ENCODE assay signal across 8 mouse cellular contexts in genomic region chr14:32512912-32513311, GRCm38 (mm10). TPM values are rescaled to one million over a fixed set of nuclear protein-coding genes. Genes with fewer than 3 reads are reported as not detected.
A peak's percentile ranks its signal among the peaks of the same experiment; 100 is the strongest.
DNase-seq lines count a peak whose midpoint lies in the region; ATAC-seq lines count a peak whose summit lies in the region.

No protein-coding gene starts in this region.

- H3K4me2 ChIP-seq in kidney, embryonic 15.5 days, result peak overlapping the region; percentile 90
- peak overlapping the region; percentile 81 for H3K4me2 ChIP-seq in embryonic facial prominence, embryonic 12.5 days (replicated peaks)
- peak overlapping the region; percentile 71 for H3K4me2 ChIP-seq in hindbrain, embryonic 14.5 days (replicated peaks)
- peak overlapping the region; percentile 76 for H3K4me2 ChIP-seq in midbrain, embryonic 14.5 days (ENCODE audit: low read length)

- intact Hi-C loops in gastrocnemius, postnatal 36 days (cut with DNase I), result no loop called here

- no peak for DNase-seq in kidney, postnatal 36 days
- no peak for DNase-seq in hindbrain, embryonic 14.5 days (ENCODE audit: low spot score)
- DNase-seq in midbrain, embryonic 14.5 days, result no peak
- no peak for DNase-seq in natural killer cell, adult 2 months (ENCODE audit: low spot score in 2 of 2)
- no peak for DNase-seq in left cerebral cortex, adult 9 months (ENCODE audit: low spot score in 2 of 2)
- no peak for DNase-seq in gastrocnemius, postnatal 36 days

- peaks cover 20% of the 10 kb centered on the region for H3K4me1 ChIP-seq in kidney, embryonic 15.5 days
- peaks cover 9% of the 10 kb centered on the region for H3K4me1 ChIP-seq in embryonic facial prominence, embryonic 12.5 days
- peaks cover 12% of the 10 kb centered on the region for H3K4me1 ChIP-seq in hindbrain, embryonic 14.5 days (replicated peaks; ENCODE audit: control insufficient read depth, insufficient read depth, low read length)
- peaks cover 13% of the 10 kb centered on the region; the same call in 1 of the 2 replicates for H3K4me1 ChIP-seq in midbrain, embryonic 14.5 days (ENCODE audit: control insufficient read depth, insufficient read depth, low read length)

- WGBS in kidney, embryonic 15.5 days, result 49% methylated on average over 9 of the region's 9 CpGs
- WGBS in embryonic facial prominence, embryonic 12.5 days, result 44% methylated on average over 9 of the region's 9 CpGs
- whole genome bisulfite sequencing in hindbrain, embryonic 14.5 days, result 46% methylated on average over 9 of the region's 9 CpGs
- WGBS in midbrain, embryonic 14.5 days, result 46% methylated on average over 9 of the region's 9 CpGs

- ATAC-seq in kidney, embryonic 15.5 days (replicated peaks; ENCODE audit: low FRiP score), result 0 out of 2 replicates have a peak, but pooled peaks have one; percentile 20
- no peak; the same call in 1 of the 2 replicates for ATAC-seq in embryonic facial prominence, embryonic 12.5 days (ENCODE audit: insufficient number of reproducible peaks, insufficient read depth, low FRiP score, low TSS enrichment)
- ATAC-seq in hindbrain, embryonic 14.5 days (ENCODE audit: low FRiP score), result 0 out of 2 replicates have a peak, but pooled peaks have one; percentile 15
- peak; percentile 38 for ATAC-seq in midbrain, embryonic 14.5 days (ENCODE audit: low FRiP score, low TSS enrichment)

- no peaks in the 10 kb centered on the region for H3K27me3 ChIP-seq in kidney, embryonic 15.5 days
- H3K27me3 ChIP-seq in embryonic facial prominence, embryonic 12.5 days, result no peaks in the 10 kb centered on the region
- H3K27me3 ChIP-seq in hindbrain, embryonic 14.5 days (ENCODE audit: control insufficient read depth, insufficient read depth, low read length), result no peaks in the 10 kb centered on the region
- H3K27me3 ChIP-seq in midbrain, embryonic 14.5 days (ENCODE audit: control insufficient read depth, insufficient read depth, low read length), result no peaks in the 10 kb centered on the region

- H3K36me3 ChIP-seq in kidney, embryonic 15.5 days, result peaks cover 17% of the 10 kb centered on the region
- H3K36me3 ChIP-seq in embryonic facial prominence, embryonic 12.5 days, result peaks cover 14% of the 10 kb centered on the region
- peaks cover 20% of the 10 kb centered on the region for H3K36me3 ChIP-seq in hindbrain, embryonic 14.5 days (replicated peaks; ENCODE audit: control insufficient read depth, insufficient read depth)
- peaks cover 19% of the 10 kb centered on the region for H3K36me3 ChIP-seq in midbrain, embryonic 14.5 days (ENCODE audit: control insufficient read depth, insufficient read depth, low read length)

- peak overlapping the region; percentile 87 for H3K4me3 ChIP-seq in kidney, embryonic 15.5 days (replicated peaks)
- H3K4me3 ChIP-seq in embryonic facial prominence, embryonic 12.5 days, result peak overlapping the region; percentile 73
- H3K4me3 ChIP-seq in hindbrain, embryonic 14.5 days (replicated peaks; ENCODE audit: low read length), result peak overlapping the region; percentile 62
- peak overlapping the region; percentile 62 for H3K4me3 ChIP-seq in midbrain, embryonic 14.5 days (replicated peaks; ENCODE audit: low read depth, low read length)

- 0 out of 2 replicates have a peak overlapping the region, but pooled peaks have one; percentile 59 for H3K9ac ChIP-seq in kidney, embryonic 15.5 days
- H3K9ac ChIP-seq in embryonic facial prominence, embryonic 12.5 days, result 0 out of 2 replicates have a peak overlapping the region, but pooled peaks have one; percentile 65
- H3K9ac ChIP-seq in hindbrain, embryonic 14.5 days, result peak overlapping the region; percentile 69
- H3K9ac ChIP-seq in midbrain, embryonic 14.5 days (replicated peaks; ENCODE audit: low read length), result peak overlapping the region; percentile 75; the same call in 1 of the 2 replicates

- H3K27ac ChIP-seq in kidney, embryonic 15.5 days, result peak overlapping the region; percentile 77; the same call in 1 of the 2 replicates
- no peak overlapping the region for H3K27ac ChIP-seq in embryonic facial prominence, embryonic 12.5 days
- peak overlapping the region; percentile 87 for H3K27ac ChIP-seq in hindbrain, embryonic 14.5 days
- peak overlapping the region; percentile 88 for H3K27ac ChIP-seq in midbrain, embryonic 14.5 days (replicated peaks; ENCODE audit: low read depth, low read length)

- H3K9me3 ChIP-seq in kidney, embryonic 15.5 days (replicated peaks), result no peaks in the 10 kb centered on the region
- no peaks in the 10 kb centered on the region for H3K9me3 ChIP-seq in embryonic facial prominence, embryonic 12.5 days
- H3K9me3 ChIP-seq in hindbrain, embryonic 14.5 days (ENCODE audit: control insufficient read depth, low read length), result no peaks in the 10 kb centered on the region
- H3K9me3 ChIP-seq in midbrain, embryonic 14.5 days (ENCODE audit: control insufficient read depth, low read length), result no peaks in the 10 kb centered on the region

RNA-seq across cellular contexts. Expression of gene Ercc6, which starts 0.4 kb away (rescaled TPM):
- polyA plus RNA-seq in kidney, embryonic 15.5 days (2015; fragmentation: Nextera tagmentation; extraction: Ambion mirVana), result 19.2 and 23.5 TPM in 2 replicates
- polyA plus RNA-seq in embryonic facial prominence, embryonic 12.5 days (2016; fragmentation: Nextera tagmentation; extraction: Ambion mirVana), result 23.2 and 31.8 TPM in 2 replicates
- 22.1 and 24.4 TPM in 2 replicates for polyA plus RNA-seq in hindbrain, embryonic 14.5 days (2014; fragmentation: Nextera tagmentation; extraction: Ambion mirVana)
- polyA plus RNA-seq in midbrain, embryonic 14.5 days (2014; fragmentation: Nextera tagmentation; extraction: Ambion mirVana), result 24.2 and 31.8 TPM in 2 replicates
- 1 to 10 TPM; 3.8 to 4.5 TPM for total RNA-seq in gastrocnemius, postnatal 36 days (2021)

RNA-seq across cellular contexts. Expression of gene Chat, which starts 47.1 kb away (rescaled TPM):
- polyA plus RNA-seq in kidney, embryonic 15.5 days (2015; fragmentation: Nextera tagmentation; extraction: Ambion mirVana), result not detected in 2 replicates
- polyA plus RNA-seq in embryonic facial prominence, embryonic 12.5 days (2016; fragmentation: Nextera tagmentation; extraction: Ambion mirVana), result not detected in 2 replicates
- polyA plus RNA-seq in hindbrain, embryonic 14.5 days (2014; fragmentation: Nextera tagmentation; extraction: Ambion mirVana), result 2.4 and 3.4 TPM in 2 replicates
- 0.14 and 0.26 TPM in 2 replicates for polyA plus RNA-seq in midbrain, embryonic 14.5 days (2014; fragmentation: Nextera tagmentation; extraction: Ambion mirVana)
- not detected for total RNA-seq in gastrocnemius, postnatal 36 days (2021)

RNA-seq across cellular contexts. Expression of gene Slc18a3, which starts 48.3 kb away (rescaled TPM):
- 0.36 TPM in 2 replicates for polyA plus RNA-seq in kidney, embryonic 15.5 days (2015; fragmentation: Nextera tagmentation; extraction: Ambion mirVana)
- 0.09 and 0.46 TPM in 2 replicates for polyA plus RNA-seq in embryonic facial prominence, embryonic 12.5 days (2016; fragmentation: Nextera tagmentation; extraction: Ambion mirVana)
- polyA plus RNA-seq in hindbrain, embryonic 14.5 days (2014; fragmentation: Nextera tagmentation; extraction: Ambion mirVana), result 22.7 and 26.9 TPM in 2 replicates
- polyA plus RNA-seq in midbrain, embryonic 14.5 days (2014; fragmentation: Nextera tagmentation; extraction: Ambion mirVana), result 1.9 and 2.3 TPM in 2 replicates
- not detected for total RNA-seq in gastrocnemius, postnatal 36 days (2021)
